Mouse (Mus musculus) small intestine, adult 2 months (tissue): Measurements from ENCODE around the gene Ap2a1.

Experiments used
- CTCF ChIP-seq: fragments of 200-500 bp; IDR thresholded peaks from 2 replicates; pipeline ENCODE4 v1.5.1; 2012; ENCODE audit warnings: low read depth, mild to moderate bottlenecking, control low read depth, inconsistent platforms, low read length, moderate library complexity, mixed read lengths; ENCODE audit not compliant: insufficient replicate concordance, insufficient read length; ENCODE audit errors: extremely low read depth
- POLR2A ChIP-seq: fragments of 200-500 bp; IDR thresholded peaks from 2 replicates; pipeline ENCODE4 v1.6.1; 2012; ENCODE audit warnings: low read depth, mild to moderate bottlenecking, control low read depth, inconsistent platforms, low read length, moderate library complexity

DNA sequence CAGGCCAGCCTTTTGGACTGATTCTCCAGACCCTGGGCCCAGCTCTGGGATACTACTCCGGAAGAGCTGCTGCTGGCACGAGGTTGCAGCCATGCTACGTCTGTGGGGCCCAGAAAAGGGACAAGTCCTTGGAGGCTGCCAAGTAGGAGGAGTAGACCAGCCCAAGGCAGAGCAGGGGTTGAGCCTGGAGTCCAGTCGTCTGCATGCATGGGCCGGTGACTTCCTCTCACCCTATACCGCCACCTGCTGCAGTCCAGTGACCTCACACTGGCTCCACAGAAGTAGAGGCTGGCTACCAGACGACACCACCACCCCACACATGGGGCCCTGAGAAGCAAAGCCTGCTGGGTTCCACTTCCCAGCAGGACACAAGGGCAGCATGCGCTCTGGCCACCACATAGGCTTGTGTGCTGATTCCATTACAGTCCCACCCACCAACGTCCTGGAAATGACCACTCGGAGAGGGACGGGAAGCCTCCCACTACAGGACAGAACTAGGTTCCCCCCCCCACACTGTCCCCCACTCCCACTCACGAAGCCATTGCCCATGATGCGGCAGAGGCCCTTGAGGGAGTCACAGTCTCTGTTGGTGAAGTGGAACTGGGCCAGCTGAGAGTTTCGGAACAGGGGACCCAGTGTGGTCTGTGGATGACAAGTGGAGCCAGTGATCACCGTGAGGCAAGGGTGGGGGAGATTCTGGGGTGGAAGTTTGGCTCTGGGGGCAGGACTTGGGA, 62.9 kb downstream of the Ap2a1 start:
- TF ChIP-seq CTCF (no peak), POLR2A (no peak)
